7 mouse cellular contexts compared by ENCODE assay signal in genomic region chr2:52763040-52763736, GRCm38 (mm10). TPM values are rescaled to one million over a fixed set of nuclear protein-coding genes. Genes with fewer than 3 reads are reported as not detected.
DNase-seq lines count a peak whose midpoint lies in the region; ATAC-seq and TF ChIP-seq lines count a peak whose summit lies in the region.

No protein-coding gene starts in this region.

- 13% methylated on average over 12 of the region's 12 CpGs for WGBS in embryonic facial prominence, embryonic 11.5 days
- WGBS in limb, embryonic 14.5 days: 4% methylated on average over 12 of the region's 12 CpGs
- 15% methylated on average over 12 of the region's 12 CpGs for WGBS in midbrain, embryonic 16.5 days

- H3K4me2 ChIP-seq in embryonic facial prominence, embryonic 11.5 days (ENCODE audit: low read depth, low read length): peak overlapping the region; percentile 47; the same call in 1 of the 2 replicates
- peak overlapping the region; percentile 57 for H3K4me2 ChIP-seq in limb, embryonic 14.5 days (replicated peaks; ENCODE audit: low read depth, low read length, severe bottlenecking)
- H3K4me2 ChIP-seq in midbrain, embryonic 16.5 days (ENCODE audit: low read length): peak overlapping the region; percentile 50

- no peak overlapping the region for H3K9ac ChIP-seq in embryonic facial prominence, embryonic 11.5 days (replicated peaks; ENCODE audit: low read length)
- H3K9ac ChIP-seq in limb, embryonic 14.5 days (ENCODE audit: low read depth, low read length, severe bottlenecking): no peak overlapping the region
- H3K9ac ChIP-seq in midbrain, embryonic 16.5 days (ENCODE audit: low read depth, low read length): no peak overlapping the region

- peak; percentile 55 for DNase-seq in adrenal gland, adult 8-10 months
- peak; percentile 86 for DNase-seq in embryonic facial prominence, embryonic 11.5 days (ENCODE audit: low spot score)
- DNase-seq in heart, adult 8-10 months (ENCODE audit: low spot score): peak; percentile 80
- peak; percentile 47 to 84 for DNase-seq in kidney, adult 8-10 months
- peak; percentile 74 for DNase-seq in limb, embryonic 14.5 days (ENCODE audit: low spot score)
- peak; percentile 45 to 80 for DNase-seq in spleen, postnatal 10 days (ENCODE audit: low spot score in 2 of 2)

- TF ChIP-seq POLR2A in limb, embryonic 14.5 days (IDR thresholded peaks at IDR 0.05; ENCODE audit: borderline replicate concordance, extremely low read depth, insufficient read depth, insufficient read length): no peak

- H3K9me3 ChIP-seq in embryonic facial prominence, embryonic 11.5 days (replicated peaks; ENCODE audit: control insufficient read depth, low read length): no peaks in the 10 kb centered on the region
- no peaks in the 10 kb centered on the region for H3K9me3 ChIP-seq in limb, embryonic 14.5 days (ENCODE audit: control insufficient read depth, low read length)
- H3K9me3 ChIP-seq in midbrain, embryonic 16.5 days (replicated peaks; ENCODE audit: control insufficient read depth, low read length, poor library complexity, severe bottlenecking): no peaks in the 10 kb centered on the region

- no peaks in the 10 kb centered on the region for H3K27me3 ChIP-seq in embryonic facial prominence, embryonic 11.5 days (ENCODE audit: control insufficient read depth, insufficient read depth, low read length)
- no peaks in the 10 kb centered on the region for H3K27me3 ChIP-seq in limb, embryonic 14.5 days (ENCODE audit: control insufficient read depth, insufficient read depth, low read length)
- H3K27me3 ChIP-seq in midbrain, embryonic 16.5 days (ENCODE audit: control insufficient read depth, insufficient read depth, low read depth, low read length): no peaks in the 10 kb centered on the region

- ATAC-seq in embryonic facial prominence, embryonic 11.5 days (replicated peaks; ENCODE audit: insufficient number of reproducible peaks, low FRiP score, low TSS enrichment, low read depth): peak; percentile 31; the same call in 1 of the 2 replicates
- ATAC-seq in limb, embryonic 14.5 days (ENCODE audit: low FRiP score, low read depth): peak; percentile 82; the same call in 1 of the 2 replicates
- peak; percentile 76 for ATAC-seq in midbrain, embryonic 16.5 days

- no peak overlapping the region for H3K27ac ChIP-seq in embryonic facial prominence, embryonic 11.5 days (replicated peaks; ENCODE audit: low read depth, low read length)
- H3K27ac ChIP-seq in limb, embryonic 14.5 days (replicated peaks; ENCODE audit: low read depth, low read length): no peak overlapping the region
- no peak overlapping the region for H3K27ac ChIP-seq in midbrain, embryonic 16.5 days (ENCODE audit: low read length)

- no peak overlapping the region for H3K4me3 ChIP-seq in embryonic facial prominence, embryonic 11.5 days (ENCODE audit: low read depth, low read length)
- H3K4me3 ChIP-seq in limb, embryonic 14.5 days (replicated peaks; ENCODE audit: low read length): peak overlapping the region; percentile 30
- H3K4me3 ChIP-seq in midbrain, embryonic 16.5 days (ENCODE audit: low read depth, low read length): peak overlapping the region; percentile 21; the same call in 1 of the 2 replicates

- no peaks in the 10 kb centered on the region for H3K36me3 ChIP-seq in embryonic facial prominence, embryonic 11.5 days (replicated peaks; ENCODE audit: control insufficient read depth, insufficient read depth, low read depth, low read length)
- H3K36me3 ChIP-seq in limb, embryonic 14.5 days (ENCODE audit: control insufficient read depth, insufficient read depth, low read length): no peaks in the 10 kb centered on the region
- H3K36me3 ChIP-seq in midbrain, embryonic 16.5 days (ENCODE audit: control insufficient read depth, insufficient read depth, low read length): no peaks in the 10 kb centered on the region

- H3K4me1 ChIP-seq in embryonic facial prominence, embryonic 11.5 days (ENCODE audit: control insufficient read depth, insufficient read depth, low read length): no peaks in the 10 kb centered on the region
- H3K4me1 ChIP-seq in limb, embryonic 14.5 days (ENCODE audit: control insufficient read depth, insufficient read depth, low read length): no peaks in the 10 kb centered on the region
- peaks cover 3% of the 10 kb centered on the region; the same call in 1 of the 2 replicates for H3K4me1 ChIP-seq in midbrain, embryonic 16.5 days (ENCODE audit: control insufficient read depth, insufficient read depth, low read length)

RNA-seq across cellular contexts. Expression of gene Stam2, which starts 21.1 kb away (rescaled TPM):
- 10 to 100 TPM; 38.5 to 44.8 (median 40.6) TPM for total RNA-seq in adrenal gland, adult 8-10 months (2022)
- polyA plus RNA-seq in embryonic facial prominence, embryonic 11.5 days (2014; fragmentation: Nextera tagmentation; extraction: Ambion mirVana): 34.7 and 41.8 TPM in 2 replicates
- 10 to 100 TPM; 15.9 to 21.3 (median 17.8) TPM for total RNA-seq in heart, adult 8-10 months (2022)
- polyA plus RNA-seq in limb, embryonic 14.5 days (2012; rRNA removed): 16.6 and 17.2 TPM in 2 replicates
- polyA plus RNA-seq in limb, embryonic 14.5 days (2014; fragmentation: Nextera tagmentation; extraction: Ambion mirVana): 33.1 and 34.1 TPM in 2 replicates
- polyA plus RNA-seq in midbrain, embryonic 16.5 days (2015; fragmentation: Nextera tagmentation; extraction: Ambion mirVana): 41.1 and 45.3 TPM in 2 replicates

Comparison
In these comparisons a context has a peak if more than half of its experiments do, and no peak if none do; other contexts are left out.
1. ATAC-seq: peak in every context shown above with its lines; median percentile 82 in limb, embryonic 14.5 days; 76 in midbrain, embryonic 16.5 days; 31 in embryonic facial prominence, embryonic 11.5 days.